Mouse (Mus musculus) forebrain, embryonic 10.5 days (tissue): ENCODE measurements around the gene Furin. TPM values are rescaled to one million over a fixed set of nuclear protein-coding genes. Genes with fewer than 3 reads are reported as not detected.

Experiments
- DNase-seq: peaks from one replicate; pipeline ENCODE4 v3.0.0-alpha.2; 2017; ENCODE audit warnings: low spot score; ENCODE audit errors: extremely low spot score
- H3K27ac ChIP-seq: fragments of 300-500 bp; sonication (generic); 2 replicates; pipeline ENCODE4 v1.5.1; 2016; ENCODE audit warnings: mild to moderate bottlenecking
- H3K27me3 ChIP-seq: fragments of 300-500 bp; sonication (generic); 2 replicates; pipeline ENCODE4 v1.6.1; 2016; ENCODE audit warnings: mild to moderate bottlenecking; ENCODE audit not compliant: poor library complexity, severe bottlenecking
- H3K36me3 ChIP-seq: fragments of 300-500 bp; sonication (generic); replicated peaks from 2 replicates; pipeline ENCODE4 v1.6.1; 2016; ENCODE audit warnings: mild to moderate bottlenecking, moderate library complexity
- H3K4me1 ChIP-seq: fragments of 300-500 bp; sonication (generic); 2 replicates; pipeline ENCODE4 v1.6.1; 2016
- H3K4me3 ChIP-seq: fragments of 300-500 bp; sonication (generic); 2 replicates; pipeline ENCODE4 v1.5.1; 2016; ENCODE audit warnings: mild to moderate bottlenecking, moderate library complexity
- H3K9me3 ChIP-seq: fragments of 300-500 bp; sonication (generic); 2 replicates; pipeline ENCODE4 v1.6.1; 2016; ENCODE audit warnings: mild to moderate bottlenecking, moderate library complexity
- WGBS: fragments of 180-500 bp; shearing (Covaris S2); methylation state at CpG from one replicate; pipeline ENCODE4 v1.1.7; 2016; 5-methylcytosine and 5-hydroxymethylcytosine counted together
- polyA plus RNA-seq: library from polyadenylated mRNA; unstranded; fragments of >200 nt; fragmentation: Nextera tagmentation; extraction: Ambion mirVana; gene quantifications from 2 replicates; pipeline ENCODE4 v1.2.1, GENCODE M21; 2016

The Furin gene
- polyA plus RNA-seq: 3.3 and 3.9 TPM in 2 replicates

DNA sequence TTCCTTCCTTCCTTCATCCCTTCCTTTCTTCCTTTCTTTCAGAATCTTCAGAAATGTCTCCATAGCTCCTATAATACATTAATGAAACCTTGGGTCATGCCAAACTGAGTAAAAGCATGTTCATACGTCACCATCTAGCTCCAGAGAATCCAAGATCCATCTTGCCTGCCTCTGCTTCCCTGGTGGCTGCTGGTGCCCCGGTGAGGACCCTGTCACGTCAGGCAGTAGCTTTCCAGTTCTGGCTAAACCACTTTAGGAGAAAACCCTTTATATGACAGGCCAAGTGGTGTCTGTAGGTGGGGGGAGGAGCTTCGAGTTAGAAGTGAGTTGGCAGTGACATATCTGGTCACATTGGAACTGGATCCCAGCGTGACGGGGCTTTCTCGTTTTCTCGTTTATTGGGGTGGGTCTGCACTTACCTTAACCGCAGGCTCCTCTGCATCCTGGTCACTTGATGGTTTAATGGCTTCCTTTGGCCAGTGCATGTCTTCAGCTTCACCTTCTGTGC lies at the start of gene Furin:
Furin (minus strand) TSS at position 249 of the 508 bp plus-strand sequence.
- Histone ChIP-seq H3K27me3 (peaks cover 31% of the 10 kb centered on the region), H3K4me3 (no peak within 1 kb of the TSS), H3K4me1 (peaks cover 26% of the 10 kb centered on the region), H3K9me3 (no peaks in the 10 kb centered on the region), H3K36me3 (no peaks in the 10 kb centered on the region), H3K27ac (no peak within 1 kb of the TSS)
- DNase-seq: no peak
- WGBS: 84% methylated on average over 9 of the region's 9 CpGs

DNA sequence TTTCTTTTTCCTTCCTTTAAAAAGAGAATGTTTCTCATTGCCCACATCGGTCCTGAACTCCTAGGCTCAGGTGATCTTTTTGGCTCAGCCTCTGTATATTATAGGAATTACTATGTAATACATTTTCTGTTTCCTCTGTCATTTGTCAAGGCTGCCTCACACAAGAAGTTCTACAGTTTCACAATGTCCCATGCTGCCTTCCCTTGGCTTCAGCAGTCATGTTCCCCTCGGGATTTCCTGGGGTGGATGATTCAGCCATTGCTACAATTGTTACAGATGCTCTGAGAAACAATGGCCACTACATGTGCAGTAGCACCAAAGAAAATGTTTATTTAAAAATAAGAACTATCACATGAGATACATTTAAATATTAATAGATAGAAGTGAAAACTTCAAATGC lies 49.5 kb upstream of the Furin start:
- Histone ChIP-seq H3K9me3 (no peaks in the 10 kb centered on the region), H3K4me1 (no peaks in the 10 kb centered on the region), H3K4me3 (no peak overlapping the region), H3K36me3 (peaks cover 85% of the 10 kb centered on the region), H3K27ac (no peak overlapping the region), H3K27me3 (no peaks in the 10 kb centered on the region)
- WGBS: 90% methylated on average over 2 of the region's 2 CpGs
- no peak for DNase-seq

DNA sequence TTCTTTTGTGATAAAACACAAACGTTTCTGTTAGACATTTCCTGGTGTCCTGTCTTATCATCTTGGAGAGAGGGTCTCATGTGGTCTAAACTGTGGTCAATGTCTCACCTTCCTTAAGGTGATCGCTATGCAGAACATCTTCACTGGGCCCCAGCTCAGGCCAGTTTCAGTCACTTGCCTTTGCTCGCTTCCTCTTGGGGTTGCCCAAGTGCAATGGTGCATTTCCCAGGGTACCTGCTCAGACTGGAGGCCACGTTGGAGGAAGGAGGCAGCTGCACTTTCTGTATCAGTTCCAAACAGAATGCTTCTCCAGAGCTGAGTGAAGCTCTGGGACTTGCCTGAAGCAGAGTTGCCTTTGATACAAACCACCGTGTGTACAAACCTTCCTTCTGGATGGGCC lies 48.8 kb upstream of the Furin start:
- DNase-seq: no peak
- H3K27me3 ChIP-seq: no peaks in the 10 kb centered on the region
- H3K36me3 ChIP-seq: peaks cover 78% of the 10 kb centered on the region
- H3K9me3 ChIP-seq: no peaks in the 10 kb centered on the region
- H3K4me1 ChIP-seq: no peaks in the 10 kb centered on the region
- 95% methylated on average over 5 of the region's 5 CpGs for WGBS
- H3K27ac ChIP-seq: no peak overlapping the region
- no peak overlapping the region for H3K4me3 ChIP-seq

DNA sequence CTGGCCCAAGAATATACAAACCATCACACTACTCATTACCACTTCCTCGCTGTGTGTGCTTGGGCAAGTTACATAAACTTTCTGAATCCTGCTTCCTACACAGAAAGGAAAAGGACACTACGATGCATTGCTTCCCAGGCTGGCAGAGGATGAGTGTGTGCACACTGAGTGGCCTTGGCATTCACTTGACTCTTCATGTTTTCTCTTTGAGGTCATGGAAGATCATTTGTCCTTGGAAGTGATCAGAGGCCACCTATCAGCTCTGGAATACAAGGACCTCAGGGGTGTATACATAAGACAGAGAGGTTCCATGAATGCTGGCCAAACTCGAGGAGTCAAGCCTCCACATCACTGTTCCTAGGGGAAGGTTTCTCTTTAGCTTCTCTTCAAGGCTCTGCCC lies 47.9 kb upstream of the Furin start:
- DNase-seq: no peak
- WGBS: 93% methylated on average over 3 of the region's 3 CpGs
- no peaks in the 10 kb centered on the region for H3K27me3 ChIP-seq
- H3K4me1 ChIP-seq: no peaks in the 10 kb centered on the region
- H3K36me3 ChIP-seq: peaks cover 69% of the 10 kb centered on the region
- no peak overlapping the region for H3K27ac ChIP-seq
- H3K9me3 ChIP-seq: no peaks in the 10 kb centered on the region
- no peak overlapping the region for H3K4me3 ChIP-seq

DNA sequence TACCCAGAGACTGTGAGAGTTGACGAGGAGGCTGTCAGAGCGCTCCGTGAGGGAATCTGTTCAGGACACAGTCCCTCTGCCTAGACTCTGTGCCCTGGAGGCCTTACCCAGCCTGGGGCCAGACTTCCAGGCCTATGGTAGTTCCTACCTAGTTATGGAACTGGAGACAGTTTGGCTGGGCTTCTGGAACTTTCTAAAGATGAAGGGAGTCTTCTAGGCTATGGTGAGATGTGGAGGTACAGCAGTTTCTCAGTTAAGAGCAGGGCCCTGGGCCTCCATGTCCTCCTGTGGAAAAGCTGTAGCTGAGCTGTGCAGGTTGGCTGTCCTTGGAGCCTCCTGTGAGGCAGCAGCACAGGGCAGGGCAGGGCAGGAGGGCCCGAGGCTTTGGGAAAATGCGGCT lies 47.0 kb upstream of the Furin start:
- no peaks in the 10 kb centered on the region for H3K9me3 ChIP-seq
- H3K27me3 ChIP-seq: no peaks in the 10 kb centered on the region
- H3K4me3 ChIP-seq: no peak overlapping the region
- no peaks in the 10 kb centered on the region for H3K4me1 ChIP-seq
- no peak overlapping the region for H3K27ac ChIP-seq
- 77% methylated on average over 5 of the region's 5 CpGs for WGBS
- H3K36me3 ChIP-seq: peaks cover 60% of the 10 kb centered on the region
- DNase-seq: no peak

DNA sequence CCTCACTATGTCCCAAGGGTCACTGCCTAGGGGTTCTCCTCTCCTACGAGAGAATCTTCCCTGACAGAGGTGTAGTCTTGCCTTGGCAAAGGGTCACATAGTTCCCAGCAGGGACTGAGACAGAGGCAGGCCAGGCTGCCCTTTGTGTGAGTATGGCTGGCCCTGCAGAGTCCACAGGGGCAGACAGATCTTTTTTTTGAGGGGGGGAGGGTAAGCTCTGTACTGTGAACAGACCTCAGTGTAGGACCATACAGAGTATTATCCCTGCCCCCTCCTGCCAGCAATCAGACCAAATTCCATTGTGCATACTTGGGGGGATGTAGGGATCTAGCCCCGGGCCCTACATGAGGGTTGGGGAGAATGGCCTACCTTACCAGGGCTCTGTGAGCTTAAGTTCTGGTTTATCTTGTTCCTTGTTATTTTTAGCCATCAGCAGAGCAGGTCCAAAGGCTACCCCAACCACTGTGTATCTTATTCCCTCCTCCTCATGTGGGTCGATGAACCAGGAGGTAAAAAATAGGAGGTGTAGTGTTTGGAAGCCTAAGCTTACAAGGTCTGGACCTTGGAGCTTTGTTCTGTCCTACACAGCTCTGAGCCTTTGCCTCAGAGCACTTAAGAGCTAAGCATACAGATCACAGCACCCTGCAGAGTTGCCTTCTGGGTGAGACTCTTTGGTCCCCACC lies 46.5 kb upstream of the Furin start:
- 73% methylated on average over 3 of the region's 3 CpGs for WGBS
- peaks cover 55% of the 10 kb centered on the region for H3K36me3 ChIP-seq

DNA sequence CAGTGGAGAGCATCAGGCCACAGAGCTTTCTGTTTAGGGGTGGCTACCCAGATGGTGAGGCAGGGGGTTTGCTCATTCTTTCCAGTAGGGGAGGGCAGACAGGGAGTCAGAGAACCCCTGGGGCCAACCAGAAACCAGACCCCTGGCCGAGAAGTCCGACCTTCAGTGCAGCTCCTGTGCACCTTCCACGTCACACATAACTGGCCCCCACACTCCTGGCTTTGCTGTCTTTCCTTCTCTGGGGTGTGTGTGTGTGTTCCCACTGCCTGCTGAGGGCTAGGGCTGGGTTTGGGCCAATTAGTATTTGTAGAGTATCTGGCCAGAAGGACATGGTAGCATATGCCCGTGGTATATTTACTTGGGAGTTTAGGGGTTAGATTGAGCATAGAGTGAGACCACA lies 45.1 kb upstream of the Furin start:
- H3K4me3 ChIP-seq: no peak overlapping the region
- no peak overlapping the region for H3K27ac ChIP-seq
- WGBS: 80% methylated on average over 4 of the region's 4 CpGs
- H3K36me3 ChIP-seq: peaks cover 43% of the 10 kb centered on the region
- peaks cover 7% of the 10 kb centered on the region for H3K4me1 ChIP-seq
- no peak for DNase-seq
- no peaks in the 10 kb centered on the region for H3K27me3 ChIP-seq
- H3K9me3 ChIP-seq: no peaks in the 10 kb centered on the region

More for the DNA sequence above, 46.5 kb upstream of the Furin start:
- DNase-seq: no peak
- Histone ChIP-seq H3K27ac (no peak overlapping the region; the same call in 1 of the 2 replicates), H3K9me3 (no peaks in the 10 kb centered on the region), H3K27me3 (no peaks in the 10 kb centered on the region), H3K4me1 (no peaks in the 10 kb centered on the region), H3K4me3 (no peak overlapping the region)

DNA sequence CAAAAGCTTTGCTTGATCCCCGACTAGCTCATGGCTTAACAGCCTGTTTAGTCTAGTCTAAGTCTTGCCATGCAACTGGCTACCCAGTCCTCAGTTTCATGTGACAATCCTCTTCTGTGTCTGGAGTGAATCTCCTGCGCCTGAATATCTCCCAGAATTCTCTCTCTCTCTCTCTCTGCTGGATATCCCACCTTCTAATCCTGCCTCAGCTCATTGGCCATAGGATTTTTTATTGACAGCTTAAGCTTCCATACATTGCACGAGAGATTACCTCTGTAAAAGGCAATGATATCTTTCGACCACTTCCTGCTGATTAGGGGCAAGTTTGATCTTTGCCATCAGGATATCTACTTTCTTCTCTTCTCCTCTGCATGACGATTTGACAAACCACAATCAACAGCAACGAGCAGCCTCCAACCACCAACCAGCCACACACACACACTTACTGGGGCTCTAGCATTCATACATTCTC lies 44.4 kb upstream of the Furin start:
- Histone ChIP-seq H3K27ac (no peak overlapping the region), H3K27me3 (peaks cover 5% of the 10 kb centered on the region; the same call in 1 of the 2 replicates), H3K4me3 (no peak overlapping the region), H3K9me3 (no peaks in the 10 kb centered on the region), H3K4me1 (peaks cover 14% of the 10 kb centered on the region), H3K36me3 (peaks cover 36% of the 10 kb centered on the region)
- WGBS: 86% methylated on average over 6 of the region's 6 CpGs
- no peak for DNase-seq

DNA sequence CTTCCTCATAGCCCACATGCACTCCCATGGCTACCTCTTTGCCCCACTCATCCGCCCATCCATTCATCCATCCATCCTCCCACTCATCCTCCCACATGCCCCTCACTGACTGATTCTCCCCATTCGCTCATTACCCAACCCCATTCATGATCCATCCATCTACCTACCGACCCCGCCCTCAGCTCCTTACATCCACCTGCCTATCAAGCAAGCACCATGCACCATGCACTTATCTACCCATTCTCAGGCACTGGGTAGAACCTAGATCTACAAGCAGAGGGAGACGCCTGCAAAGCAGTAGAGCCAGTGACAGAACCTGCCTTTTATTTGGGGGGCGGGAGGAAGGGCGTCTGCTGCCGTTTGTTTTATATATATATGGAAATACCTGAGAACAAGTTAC lies 42.1 kb upstream of the Furin start:
- 93% methylated on average over 8 of the region's 8 CpGs for WGBS
- peaks cover 12% of the 10 kb centered on the region for H3K36me3 ChIP-seq
- H3K4me1 ChIP-seq: peaks cover 30% of the 10 kb centered on the region
- peaks cover 8% of the 10 kb centered on the region; the same call in 1 of the 2 replicates for H3K27me3 ChIP-seq
- DNase-seq: no peak
- no peak overlapping the region for H3K27ac ChIP-seq
- no peaks in the 10 kb centered on the region for H3K9me3 ChIP-seq
- H3K4me3 ChIP-seq: no peak overlapping the region

DNA sequence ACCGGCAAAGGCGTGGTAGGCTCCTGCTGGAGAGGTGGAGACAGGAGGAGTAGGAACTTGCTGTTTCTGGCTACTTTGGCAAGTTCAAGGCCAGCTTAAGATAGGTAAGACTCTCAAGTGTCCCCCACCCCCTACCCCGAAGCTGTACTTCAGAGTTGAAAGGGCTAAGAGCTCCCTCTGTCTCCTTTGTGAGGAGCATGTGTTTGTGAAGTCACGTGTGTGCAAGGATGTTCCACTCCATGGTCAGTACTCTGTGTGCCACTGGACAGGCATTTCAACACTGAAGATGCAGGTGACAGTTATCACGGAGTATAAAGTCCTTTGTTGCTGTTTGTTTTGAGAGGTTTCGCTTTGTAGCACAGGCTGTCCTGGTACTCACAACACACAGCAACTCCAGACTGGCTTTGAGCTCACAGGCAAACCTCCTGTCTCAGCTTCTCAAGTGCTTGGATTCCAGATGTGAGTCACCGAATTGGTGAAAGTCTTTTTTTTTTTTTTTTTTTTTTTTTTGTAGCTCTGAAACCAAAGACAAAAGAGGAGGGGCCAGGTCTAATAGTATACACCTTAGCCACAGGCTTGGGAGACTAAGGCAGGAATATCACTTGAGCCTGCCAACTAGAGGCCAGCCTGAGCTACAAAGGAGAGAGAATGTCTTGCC lies 41.1 kb upstream of the Furin start:
- Histone ChIP-seq H3K27ac (0 out of 2 replicates have a peak overlapping the region, but pooled peaks have one; percentile 12), H3K9me3 (no peaks in the 10 kb centered on the region), H3K4me3 (no peak overlapping the region), H3K36me3 (peaks cover 3% of the 10 kb centered on the region; the same call in 1 of the 2 replicates), H3K27me3 (peaks cover 8% of the 10 kb centered on the region; the same call in 1 of the 2 replicates), H3K4me1 (peaks cover 38% of the 10 kb centered on the region)
- no peak for DNase-seq
- 86% methylated on average over 7 of the region's 7 CpGs for WGBS

DNA sequence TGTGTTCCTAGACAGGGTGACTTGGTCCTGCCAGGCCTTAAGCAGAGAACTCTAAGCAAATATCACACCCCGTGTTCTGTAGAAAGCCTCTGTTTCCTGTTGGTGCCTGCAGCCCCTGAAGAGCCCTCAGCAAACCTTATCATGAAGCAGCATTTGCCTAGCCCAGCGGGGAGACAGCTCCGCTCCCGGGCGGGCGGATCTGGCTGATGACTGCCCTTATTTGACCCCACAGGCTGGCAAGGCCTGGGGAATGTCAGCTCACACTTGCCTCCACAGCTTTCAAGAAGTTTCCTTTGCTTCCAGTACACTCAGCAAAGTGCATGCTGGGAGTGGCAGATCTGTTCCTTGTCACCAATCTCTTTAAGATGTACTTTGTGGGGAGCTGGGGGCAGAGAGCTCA lies 40.3 kb upstream of the Furin start:
- Histone ChIP-seq H3K36me3 (no peaks in the 10 kb centered on the region), H3K4me1 (peaks cover 38% of the 10 kb centered on the region), H3K9me3 (no peaks in the 10 kb centered on the region), H3K4me3 (no peak overlapping the region), H3K27me3 (peaks cover 8% of the 10 kb centered on the region; the same call in 1 of the 2 replicates), H3K27ac (peak overlapping the region; percentile 12; the same call in 1 of the 2 replicates)
- DNase-seq: no peak
- 62% methylated on average over 6 of the region's 6 CpGs for WGBS

DNA sequence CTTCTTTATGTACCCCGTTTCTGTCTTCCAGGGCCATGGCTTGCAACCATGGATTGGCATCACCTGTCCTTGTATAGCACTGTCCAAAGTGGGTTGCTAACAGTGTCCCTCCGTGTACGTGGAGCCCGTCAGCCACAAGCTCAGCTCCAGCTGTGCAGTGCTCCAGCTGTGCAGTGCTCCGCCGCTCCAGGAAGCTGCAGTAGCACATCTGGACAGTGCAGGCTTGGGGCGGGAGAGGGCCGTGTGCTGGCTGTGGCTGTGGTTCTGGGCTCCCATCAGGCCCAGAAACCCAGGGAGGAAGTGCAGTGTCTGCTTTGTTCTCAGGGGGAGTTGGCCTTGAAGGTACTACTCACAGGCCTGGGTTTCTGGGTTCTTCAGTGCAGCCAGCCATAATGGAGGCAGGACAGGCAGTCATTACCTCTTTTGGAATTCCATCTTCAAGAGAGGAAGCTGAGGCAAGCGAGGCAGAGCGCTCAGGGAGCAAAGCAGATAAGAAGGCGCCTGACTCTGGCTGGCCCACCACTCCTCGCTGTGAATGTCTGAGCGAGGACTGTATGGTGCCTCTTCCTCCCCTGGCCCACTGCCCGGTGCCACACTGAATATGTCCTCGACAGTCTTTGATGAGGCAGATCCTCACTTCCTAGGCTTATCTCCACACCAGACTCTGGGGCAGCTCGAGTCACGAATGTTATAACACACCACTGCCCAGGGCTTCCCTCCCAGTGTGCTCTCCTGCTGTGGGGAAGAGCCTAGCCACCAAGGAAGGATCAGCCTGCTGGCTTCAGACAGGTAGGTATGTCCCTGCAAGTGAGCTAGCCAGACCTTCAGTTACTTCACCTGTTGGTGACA lies 39.4 kb upstream of the Furin start:
- Histone ChIP-seq H3K9me3 (no peaks in the 10 kb centered on the region), H3K27me3 (peaks cover 8% of the 10 kb centered on the region; the same call in 1 of the 2 replicates), H3K4me1 (peaks cover 43% of the 10 kb centered on the region), H3K36me3 (no peaks in the 10 kb centered on the region), H3K4me3 (no peak overlapping the region), H3K27ac (0 out of 2 replicates have a peak overlapping the region, but pooled peaks have one; percentile 15)
- DNase-seq: no peak
- 69% methylated on average over 17 of the region's 17 CpGs for WGBS
